Mouse (Mus musculus) liver, postnatal 0 days (tissue): ENCODE results near the gene Camkv. TPM values are rescaled to one million over a fixed set of nuclear protein-coding genes. Genes with fewer than 3 reads are reported as not detected.

ENCODE experiments used
- ATAC-seq: fragments of 200-750 bp; cut with Nextera tagmentation; 2 replicates; pipeline ENCODE4 v1.8.0; 2017; ENCODE audit warnings: mild to moderate bottlenecking, moderate library complexity
- DNase-seq: peaks from one replicate; pipeline ENCODE4 v3.0.0-alpha.2; 2016
- H3K27ac ChIP-seq: fragments of 300-500 bp; sonication (generic); 2 replicates; pipeline ENCODE4 v1.5.1; 2014; ENCODE audit warnings: antibody characterized with exemption, moderate library complexity, mild to moderate bottlenecking, low read depth
- H3K27me3 ChIP-seq: fragments of 300-500 bp; sonication (generic); 2 replicates; pipeline ENCODE4 v1.6.1; 2014; ENCODE audit warnings: low read length, control low read depth, mixed read lengths; ENCODE audit not compliant: insufficient read depth
- H3K36me3 ChIP-seq: fragments of 300-500 bp; sonication (generic); replicated peaks from 2 replicates; pipeline ENCODE4 v1.6.1; 2014; ENCODE audit warnings: mild to moderate bottlenecking, control low read depth, low read length, moderate library complexity, mixed read lengths; ENCODE audit not compliant: insufficient read depth
- H3K4me1 ChIP-seq: fragments of 300-500 bp; sonication (generic); 2 replicates; pipeline ENCODE4 v1.6.1; 2014; ENCODE audit warnings: antibody characterized with exemption, mild to moderate bottlenecking, control low read depth; ENCODE audit not compliant: insufficient read depth
- H3K4me2 ChIP-seq: fragments of 300-500 bp; sonication (generic); 2 replicates; pipeline ENCODE4 v1.6.1; 2014; ENCODE audit warnings: low read depth, mild to moderate bottlenecking, low read length, moderate library complexity, mixed read lengths
- H3K4me3 ChIP-seq: fragments of 300-500 bp; sonication (generic); 2 replicates; pipeline ENCODE4 v1.5.1; 2014; ENCODE audit warnings: low read depth, low read length
- H3K9ac ChIP-seq: fragments of 300-500 bp; sonication (generic); replicated peaks from 2 replicates; pipeline ENCODE4 v1.6.1; 2014; ENCODE audit warnings: mild to moderate bottlenecking, moderate library complexity
- H3K9me3 ChIP-seq: fragments of 300-500 bp; sonication (generic); 2 replicates; pipeline ENCODE4 v1.6.1; 2016; ENCODE audit warnings: mild to moderate bottlenecking, control low read depth, low read length, mixed read lengths
- CTCF ChIP-seq: sonication (generic); IDR thresholded peaks from 2 replicates; pipeline ENCODE4 v1.5.1; 2016; ENCODE audit warnings: antibody characterized with exemption, low read depth
- EP300 ChIP-seq: IDR thresholded peaks from 2 replicates; pipeline ENCODE4 v1.6.1; 2016; ENCODE audit warnings: antibody characterized with exemption, low read depth, mild to moderate bottlenecking
- WGBS: fragments of 180-500 bp; shearing (Covaris S2); extraction: QIAGEN DNeasy Blood & Tissue Kit; methylation state at CpG from one replicate; pipeline ENCODE4 v1.1.7; 2014; ENCODE audit not compliant: insufficient replicate concordance; 5-methylcytosine and 5-hydroxymethylcytosine counted together
- polyA plus RNA-seq: library from polyadenylated mRNA; unstranded; fragments of >200 nt; fragmentation: Nextera tagmentation; extraction: Ambion mirVana; gene quantifications from 2 replicates; pipeline ENCODE4 v1.2.1, GENCODE M21; 2015

Camkv gene
- 0.04 and 0.09 TPM in 2 replicates for polyA plus RNA-seq

DNA sequence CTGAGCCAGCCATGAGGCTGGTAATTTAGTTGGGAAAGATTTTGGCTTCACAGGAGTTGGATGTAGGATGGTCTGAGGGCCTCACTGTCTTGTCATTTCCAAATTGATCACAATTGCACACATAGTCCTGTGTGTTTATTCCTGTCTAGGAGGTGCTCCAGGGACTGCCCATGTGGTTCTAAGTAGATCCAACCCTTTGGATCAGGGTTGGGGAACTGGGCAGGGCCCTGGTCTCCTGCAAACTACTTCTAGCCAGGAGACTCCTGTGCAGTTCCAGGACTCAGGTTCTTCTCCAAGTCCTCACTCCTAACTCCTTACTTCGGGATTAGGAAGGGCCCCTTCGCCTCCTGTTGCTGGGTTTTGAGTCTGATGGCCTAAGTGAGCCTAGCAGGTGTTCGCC is at the start of gene Camkv:
Camkv (plus strand) TSS at position 301 of the 400 bp plus-strand sequence.
- WGBS = 43% methylated on average over 3 of the region's 3 CpGs
- H3K27me3 ChIP-seq = peaks cover 30% of the 10 kb centered on the region

DNA sequence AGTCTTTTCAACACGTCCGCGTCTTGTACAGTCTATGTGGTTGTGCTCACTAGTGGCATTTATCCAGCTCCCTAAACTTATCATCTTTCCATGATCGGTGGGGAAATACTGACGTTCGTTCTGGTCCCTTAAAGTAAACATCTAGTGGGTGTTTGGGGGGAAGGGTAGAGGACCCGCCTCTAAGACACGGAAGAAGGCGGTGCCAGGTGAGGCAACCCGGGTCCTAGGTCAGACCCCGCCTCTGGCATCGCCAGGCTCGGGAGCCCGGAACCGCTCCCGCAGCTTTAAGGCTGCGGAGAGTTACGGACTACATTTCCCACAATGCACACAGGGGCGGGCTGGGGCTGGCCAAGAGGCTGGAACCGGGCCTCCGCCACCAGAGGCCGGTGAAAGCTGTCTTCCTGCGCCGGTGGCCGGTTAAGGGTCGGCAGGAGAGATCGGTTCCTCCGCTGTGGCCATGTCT is 47.6 kb upstream of the Camkv start, which contains the start of gene Mon1a:
Mon1a (plus strand) TSS at position 348 of the 463 bp plus-strand sequence.
- no peaks in the 10 kb centered on the region for H3K9me3 ChIP-seq
- no peaks in the 10 kb centered on the region for H3K36me3 ChIP-seq
- peak within 1 kb of the TSS; percentile 97 for H3K4me2 ChIP-seq
- peak within 1 kb of the TSS; percentile 92 for H3K27ac ChIP-seq
- peak within 1 kb of the TSS; percentile 90 for H3K4me3 ChIP-seq
- TF ChIP-seq CTCF (0 out of 2 replicates have a peak, but pooled peaks have one; percentile 4), EP300 (peak; percentile 66)
- peak within 1 kb of the TSS; percentile 88 for H3K9ac ChIP-seq
- under 1% methylated on average over 28 of the region's 28 CpGs for WGBS
- H3K27me3 ChIP-seq = no peaks in the 10 kb centered on the region
- peak; percentile 88 for DNase-seq
- H3K4me1 ChIP-seq = peaks cover 7% of the 10 kb centered on the region
- ATAC-seq = peak; percentile 99

More for the DNA sequence above, at the start of gene Camkv:
- no peaks in the 10 kb centered on the region for H3K36me3 ChIP-seq
- H3K4me1 ChIP-seq = peaks cover 10% of the 10 kb centered on the region
- H3K27ac ChIP-seq = no peak within 1 kb of the TSS
- peak within 1 kb of the TSS; percentile 68 for H3K4me2 ChIP-seq
- ATAC-seq = no peak
- H3K4me3 ChIP-seq = peak within 1 kb of the TSS; percentile 39
- no peak for TF ChIP-seq EP300
- no peak for TF ChIP-seq CTCF
- no peaks in the 10 kb centered on the region for H3K9me3 ChIP-seq
- no peak for DNase-seq
- H3K9ac ChIP-seq = 0 out of 2 replicates have a peak within 1 kb of the TSS, but pooled peaks have one; percentile 11

DNA sequence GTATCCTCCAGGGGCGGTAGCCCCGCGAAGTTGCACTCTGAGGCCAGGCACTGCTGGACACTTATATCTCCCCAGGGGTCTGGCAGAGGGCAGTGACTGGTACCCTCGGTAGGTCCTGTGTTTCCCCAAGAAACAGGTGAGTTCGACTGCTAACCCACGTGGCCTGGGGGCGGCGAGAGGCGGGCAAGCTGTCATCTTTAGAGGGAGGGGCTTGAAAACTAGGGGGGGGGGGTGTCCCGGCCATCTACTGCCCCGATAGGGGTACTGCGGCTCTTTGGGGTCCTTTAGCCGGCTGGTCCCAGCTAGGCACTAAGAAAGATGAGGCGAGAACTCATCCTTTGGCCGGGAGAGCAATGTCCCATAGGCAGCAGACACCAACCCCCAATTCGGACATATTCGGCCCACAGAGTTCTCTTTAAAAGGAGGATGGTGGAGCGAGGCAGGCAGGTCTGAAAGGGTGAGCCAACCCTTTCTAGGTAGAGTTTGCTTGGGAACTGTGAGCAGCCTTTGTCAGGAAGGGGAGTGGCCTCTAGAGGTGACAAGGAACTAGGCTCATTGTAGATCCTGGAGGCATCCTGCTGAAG is 47.1 kb upstream of the Camkv start:
- no peak for TF ChIP-seq EP300
- TF ChIP-seq CTCF = 0 out of 2 replicates have a peak, but pooled peaks have one; percentile 0
- H3K27me3 ChIP-seq = no peaks in the 10 kb centered on the region
- peak overlapping the region; percentile 90 for H3K4me3 ChIP-seq
- 1% methylated on average over 18 of the region's 18 CpGs for WGBS
- H3K9me3 ChIP-seq = no peaks in the 10 kb centered on the region
- peak overlapping the region; percentile 92 for H3K27ac ChIP-seq
- H3K4me2 ChIP-seq = peak overlapping the region; percentile 97
- DNase-seq = peak; percentile 30
- H3K36me3 ChIP-seq = no peaks in the 10 kb centered on the region
- peak overlapping the region; percentile 88 for H3K9ac ChIP-seq
- peak; percentile 76 for ATAC-seq
- peaks cover 7% of the 10 kb centered on the region for H3K4me1 ChIP-seq

GRCm38 (mm10) chr9:107890260-107890659 is 45.2 kb upstream of the Camkv start:
- no peak overlapping the region for H3K9ac ChIP-seq
- WGBS = 76% methylated on average over 6 of the region's 6 CpGs
- DNase-seq (no peak), ATAC-seq (no peak)
- H3K36me3 ChIP-seq = no peaks in the 10 kb centered on the region
- no peak overlapping the region for H3K27ac ChIP-seq
- no peaks in the 10 kb centered on the region for H3K27me3 ChIP-seq
- no peaks in the 10 kb centered on the region for H3K9me3 ChIP-seq
- TF ChIP-seq EP300 (no peak), CTCF (no peak)
- no peak overlapping the region for H3K4me3 ChIP-seq
- no peak overlapping the region for H3K4me2 ChIP-seq
- peaks cover 7% of the 10 kb centered on the region for H3K4me1 ChIP-seq

GRCm38 (mm10) chr9:107891023-107891422 is 44.5 kb upstream of the Camkv start:
- H3K9ac ChIP-seq = no peak overlapping the region
- H3K36me3 ChIP-seq = no peaks in the 10 kb centered on the region
- DNase-seq = peak; percentile 54
- H3K4me1 ChIP-seq = peaks cover 7% of the 10 kb centered on the region
- ATAC-seq = no peak
- H3K9me3 ChIP-seq = no peaks in the 10 kb centered on the region
- no peak for TF ChIP-seq EP300
- peak; percentile 68 for TF ChIP-seq CTCF
- no peak overlapping the region for H3K27ac ChIP-seq
- H3K4me2 ChIP-seq = no peak overlapping the region
- H3K27me3 ChIP-seq = no peaks in the 10 kb centered on the region
- H3K4me3 ChIP-seq = no peak overlapping the region
- 88% methylated on average over 1 of the region's 1 CpGs for WGBS

GRCm38 (mm10) chr9:107898563-107898962 is 36.9 kb upstream of the Camkv start:
- TF ChIP-seq CTCF = no peak
- no peak for TF ChIP-seq EP300
- WGBS = 87% methylated on average over 10 of the region's 10 CpGs

More at GRCm38 (mm10) chr9:107898563-107898962, 36.9 kb upstream of the Camkv start:
- no peak for ATAC-seq
- no peak for DNase-seq
- no peaks in the 10 kb centered on the region for H3K9me3 ChIP-seq
- H3K4me1 ChIP-seq = peaks cover 4% of the 10 kb centered on the region; the same call in 1 of the 2 replicates
- H3K27me3 ChIP-seq = no peaks in the 10 kb centered on the region
- no peak overlapping the region for H3K27ac ChIP-seq
- H3K36me3 ChIP-seq = peaks cover 13% of the 10 kb centered on the region
- no peak overlapping the region for H3K4me3 ChIP-seq
- H3K4me2 ChIP-seq = no peak overlapping the region
- H3K9ac ChIP-seq = no peak overlapping the region
